Mouse (Mus musculus) MEL (cell line): ENCODE results near the gene Pgs1. TPM values are rescaled to one million over a fixed set of nuclear protein-coding genes. Genes with fewer than 3 reads are reported as not detected.

ENCODE experiments used
- DNase-seq: peaks from one replicate; pipeline ENCODE4 v3.0.0; 2011; ENCODE audit warnings: low read depth, low spot score
- H3K27ac ChIP-seq: 2 replicates; pipeline ENCODE4 v1.5.1; 2012; ENCODE audit warnings: low read depth, mild to moderate bottlenecking, control low read depth, low read length, moderate library complexity; ENCODE audit not compliant: control insufficient read depth
- H3K27me3 ChIP-seq, 2 experiments: fragments of 150-350 bp in 1 of 2; sonication (generic) in 1 of 2; 2 replicates each; pipeline ENCODE4 v1.6.1; 2012; ENCODE audit warnings: low read length in 2 of 2, mild to moderate bottlenecking in 2 of 2, improper control_type of control experiment in 1 of 2, moderate library complexity in 1 of 2; ENCODE audit not compliant: insufficient read depth in 2 of 2, control insufficient read depth in 1 of 2
- H3K36me3 ChIP-seq, 2 experiments: 2 replicates each; pipeline ENCODE4 v1.6.1; 2012 to 2014; ENCODE audit warnings: low read length in 2 of 2, improper control_type of control experiment in 1 of 2, inconsistent platforms in 1 of 2, mild to moderate bottlenecking in 1 of 2; ENCODE audit not compliant: insufficient read depth in 2 of 2, control insufficient read depth in 1 of 2
- H3K4me1 ChIP-seq, 2 experiments: fragments of 150-350 bp in 1 of 2; sonication (generic) in 1 of 2; 2 replicates each; pipeline ENCODE4 v1.6.1; 2012; ENCODE audit warnings: low read length in 2 of 2, improper control_type of control experiment in 1 of 2, mild to moderate bottlenecking in 1 of 2; ENCODE audit not compliant: insufficient read depth in 2 of 2, control insufficient read depth in 1 of 2
- H3K4me3 ChIP-seq, 2 experiments: fragments of 150-350 bp in 1 of 2; sonication (generic) in 1 of 2; 2 replicates each; pipeline ENCODE4 v1.5.1; 2012; ENCODE audit warnings: low read depth in 2 of 2, low read length in 2 of 2, mild to moderate bottlenecking in 2 of 2, moderate library complexity in 2 of 2, control low read depth in 1 of 2, improper control_type of control experiment in 1 of 2; ENCODE audit not compliant: control insufficient read depth in 1 of 2, insufficient read depth in 1 of 2
- H3K79me2 ChIP-seq: 2 replicates; pipeline ENCODE4 v1.6.1; 2012; ENCODE audit warnings: mild to moderate bottlenecking, low read length, moderate library complexity; ENCODE audit not compliant: control insufficient read depth, poor library complexity, insufficient read depth
- H3K9ac ChIP-seq: 2 replicates; pipeline ENCODE4 v1.6.1; 2012; ENCODE audit warnings: low read depth, mild to moderate bottlenecking, control low read depth, low read length, moderate library complexity; ENCODE audit not compliant: control insufficient read depth, poor library complexity, severe bottlenecking
- H3K9me3 ChIP-seq: fragments of 150-350 bp; sonication (generic); replicated peaks from 2 replicates; pipeline ENCODE4 v1.6.1; 2012; ENCODE audit warnings: mild to moderate bottlenecking, low read length, improper control_type of control experiment, moderate library complexity; ENCODE audit not compliant: insufficient read depth
- BHLHE40 ChIP-seq: IDR thresholded peaks from 2 replicates; pipeline ENCODE4 v1.6.1; 2012; ENCODE audit warnings: low read depth, mild to moderate bottlenecking, inconsistent platforms, low read length, improper control_type of control experiment, borderline replicate concordance
- CHD1 ChIP-seq: IDR thresholded peaks from 2 replicates; pipeline ENCODE4 v1.6.1; 2012; ENCODE audit warnings: low read depth, mild to moderate bottlenecking, inconsistent platforms, low read length, improper control_type of control experiment
- E2F4 ChIP-seq: IDR thresholded peaks from 2 replicates; pipeline ENCODE4 v1.6.1; 2011; ENCODE audit warnings: low read depth, low read length, improper control_type of control experiment, borderline replicate concordance
- ELF1 ChIP-seq: IDR thresholded peaks from 2 replicates; pipeline ENCODE4 v1.6.1; 2014; ENCODE audit warnings: low read depth, mild to moderate bottlenecking, inconsistent platforms, low read length, improper control_type of control experiment, moderate library complexity
- ETS1 ChIP-seq: IDR thresholded peaks from 2 replicates; pipeline ENCODE4 v1.6.1; 2012; ENCODE audit warnings: low read depth, mild to moderate bottlenecking, inconsistent platforms, low read length, improper control_type of control experiment, moderate library complexity
- GATA1 ChIP-seq: IDR thresholded peaks from 2 replicates; pipeline ENCODE4 v1.6.1; 2011; ENCODE audit warnings: low read depth, low read length, improper control_type of control experiment
- KAT2A ChIP-seq: conservative IDR thresholded peaks from 2 replicates; pipeline ENCODE4 v1.6.1; 2012; ENCODE audit warnings: low read depth, low read length, improper control_type of control experiment, inconsistent platforms
- MAFK ChIP-seq: IDR thresholded peaks from 2 replicates; pipeline ENCODE4 v1.6.1; 2011; ENCODE audit warnings: low read depth, mild to moderate bottlenecking, low read length, improper control_type of control experiment, borderline replicate concordance
- MEF2A ChIP-seq: IDR thresholded peaks from 2 replicates; pipeline ENCODE4 v1.6.1; 2014; ENCODE audit warnings: low read depth, mild to moderate bottlenecking, inconsistent platforms, low read length, improper control_type of control experiment; ENCODE audit not compliant: poor library complexity, insufficient replicate concordance, severe bottlenecking; ENCODE audit errors: extremely low read depth
- MYC ChIP-seq: IDR thresholded peaks from 2 replicates; pipeline ENCODE4 v1.6.1; 2011; ENCODE audit warnings: low read depth, mild to moderate bottlenecking, low read length, improper control_type of control experiment, moderate library complexity
- NRF1 ChIP-seq: IDR thresholded peaks from 2 replicates; pipeline ENCODE4 v1.6.1; 2014; ENCODE audit warnings: low read depth, mild to moderate bottlenecking, inconsistent platforms, low read length, improper control_type of control experiment, moderate library complexity; ENCODE audit not compliant: poor library complexity, insufficient read depth, severe bottlenecking
- POLR2A ChIP-seq, 2 experiments: IDR thresholded peaks; 2 replicates each; pipeline ENCODE4 v1.6.1; 2011 to 2012; ENCODE audit warnings: low read length in 2 of 2, mild to moderate bottlenecking in 2 of 2, control low read depth in 1 of 2, improper control_type of control experiment in 1 of 2, low read depth in 1 of 2, moderate library complexity in 1 of 2; ENCODE audit not compliant: control insufficient read depth in 1 of 2, insufficient read depth in 1 of 2, poor library complexity in 1 of 2
- POLR2AphosphoS5 ChIP-seq: IDR thresholded peaks from 2 replicates; pipeline ENCODE4 v1.6.1; 2012; ENCODE audit warnings: low read depth, borderline replicate concordance, mild to moderate bottlenecking, inconsistent platforms, low read length, moderate library complexity, mixed read lengths
- RCOR1 ChIP-seq: IDR thresholded peaks from 2 replicates; pipeline ENCODE4 v1.6.1; 2012; ENCODE audit warnings: low read depth, mild to moderate bottlenecking, inconsistent platforms, low read length, improper control_type of control experiment
- SIN3A ChIP-seq: IDR thresholded peaks from 2 replicates; pipeline ENCODE4 v1.6.1; 2012; ENCODE audit warnings: low read length, improper control_type of control experiment, inconsistent platforms
- SMC3 ChIP-seq: IDR thresholded peaks from 2 replicates; pipeline ENCODE4 v1.6.1; 2011; ENCODE audit warnings: low read depth, low read length, improper control_type of control experiment
- TCF12 ChIP-seq: IDR thresholded peaks from 2 replicates; pipeline ENCODE4 v1.6.1; 2014; ENCODE audit warnings: low read depth, mild to moderate bottlenecking, inconsistent platforms, low read length, improper control_type of control experiment, moderate library complexity
- UBTF ChIP-seq: IDR thresholded peaks from 2 replicates; pipeline ENCODE4 v1.6.1; 2012; ENCODE audit warnings: low read depth, mild to moderate bottlenecking, inconsistent platforms, low read length, improper control_type of control experiment, moderate library complexity, borderline replicate concordance; ENCODE audit not compliant: insufficient read depth
- ZMIZ1 ChIP-seq: IDR thresholded peaks from 2 replicates; pipeline ENCODE4 v1.6.1; 2012; ENCODE audit warnings: low read depth, mild to moderate bottlenecking, inconsistent platforms, low read length, improper control_type of control experiment, moderate library complexity
- ZNF384 ChIP-seq: IDR thresholded peaks from 2 replicates; pipeline ENCODE4 v1.6.1; 2012; ENCODE audit warnings: low read depth, mild to moderate bottlenecking, inconsistent platforms, low read length, improper control_type of control experiment
- polyA plus RNA-seq, 2 experiments: library from polyadenylated mRNA; stranded (reverse) in 1 of 2; unstranded in 1 of 2; fragments of >175 nt in 1 of 2; fragments of >200 nt in 1 of 2; gene quantifications; 2 replicates each; pipeline versions ENCODE4 v1.2.1 to v1.2.4; 2012; ENCODE audit warnings: low replicate concordance in 2 of 2, low read depth in 1 of 2; ENCODE audit not compliant: insufficient read length in 2 of 2, insufficient read depth in 1 of 2, missing spikeins in 1 of 2
- total RNA-seq: library from RNA; depleted of rRNA; stranded (reverse); fragments of 300-350 nt; gene quantifications from 2 replicates; pipeline ENCODE4 v1.2.3, GENCODE M21; 2012

The Pgs1 gene
- total and polyA plus RNA-seq, 3 experiments, result 48.6 to 61.6 TPM; not detected in 1

- TF ChIP-seq CHD1 (no peak), POLR2AphosphoS5 (no peak), UBTF (no peak), RCOR1 (no peak), SMC3 (no peak), GATA1 (no peak), POLR2A (IDR thresholded peaks at IDR 0.05; ENCODE audit: control insufficient read depth in 1 of 2, insufficient read depth in 1 of 2, low read depth in 1 of 2, low read length in 2 of 2, poor library complexity in 1 of 2) (no peak), NRF1 (no peak), MAFK (no peak), ETS1 (no peak), KAT2A (no peak), ZNF384 (no peak), BHLHE40 (no peak), ELF1 (no peak), E2F4 (no peak), MYC (no peak), SIN3A (no peak), MEF2A (no peak), ZMIZ1 (no peak), TCF12 (no peak)
- Histone ChIP-seq H3K4me3 (no peak overlapping the region), H3K79me2 (peaks cover 1% of the 10 kb centered on the region; the same call in 1 of the 2 replicates), H3K36me3 (peaks cover 0 to 10% of the 10 kb centered on the region in 2 experiments; a peak in 1 of 4 replicates), H3K27me3 (no peaks in the 10 kb centered on the region), H3K9me3 (no peaks in the 10 kb centered on the region), H3K27ac (no peak overlapping the region), H3K9ac (no peak overlapping the region), H3K4me1 (no peaks in the 10 kb centered on the region)
- DNase-seq, result no peak
Measured at GRCm38 (mm10) chr11:118014391-118014995, 28.4 kb downstream of the Pgs1 start.
